Mouse (Mus musculus) cerebellum, postnatal 36 days (tissue): ENCODE results near the gene Sf3b1.

Experiments used
- DNase-seq, 2 experiments: peaks; one replicate each; pipeline ENCODE4 v3.0.0; 2021 to 2022; ENCODE audit warnings: mixed read lengths in 2 of 2

The Sf3b1 gene

DNA sequence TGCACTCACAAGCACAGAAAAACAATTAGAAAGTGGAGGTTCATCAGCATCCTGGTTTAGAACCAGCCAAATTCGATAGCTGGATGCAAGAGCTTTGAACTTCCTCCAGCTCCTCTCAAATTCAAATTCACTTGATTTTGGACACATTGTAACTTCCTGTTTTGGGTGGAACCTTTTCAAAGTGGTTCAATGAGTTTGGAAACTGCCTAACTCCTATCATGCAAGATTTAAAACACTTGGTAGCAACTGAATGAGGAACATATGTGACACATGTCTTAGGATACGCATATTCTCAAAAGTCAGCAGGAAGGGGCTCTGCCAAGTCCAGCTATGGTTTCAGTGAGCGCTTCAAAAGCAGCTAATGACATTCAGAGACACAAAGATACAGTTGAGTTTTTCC, 82.6 kb downstream of the Sf3b1 start:
- DNase-seq: no peak

DNA sequence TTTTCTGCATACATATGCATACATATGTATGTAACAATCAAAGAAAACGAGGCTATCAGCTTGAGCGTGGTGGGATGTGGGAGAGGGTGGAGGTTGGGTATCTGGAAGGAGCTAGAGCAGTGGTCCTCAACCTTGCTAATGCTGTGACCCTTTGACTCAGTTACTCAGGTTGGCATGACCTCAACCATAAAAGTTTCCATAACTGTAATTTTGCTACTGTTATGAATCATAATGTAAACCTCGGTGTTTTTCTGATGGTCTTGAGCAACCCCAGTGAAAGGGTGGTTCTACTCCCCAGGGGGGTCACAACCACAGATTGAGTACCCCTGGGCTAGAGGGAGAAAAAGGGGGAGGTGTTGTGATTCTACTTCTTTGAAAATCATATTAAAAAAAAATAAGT, 91.8 kb downstream of the Sf3b1 start:
- no peak for DNase-seq
